In the genomic region with DNA sequence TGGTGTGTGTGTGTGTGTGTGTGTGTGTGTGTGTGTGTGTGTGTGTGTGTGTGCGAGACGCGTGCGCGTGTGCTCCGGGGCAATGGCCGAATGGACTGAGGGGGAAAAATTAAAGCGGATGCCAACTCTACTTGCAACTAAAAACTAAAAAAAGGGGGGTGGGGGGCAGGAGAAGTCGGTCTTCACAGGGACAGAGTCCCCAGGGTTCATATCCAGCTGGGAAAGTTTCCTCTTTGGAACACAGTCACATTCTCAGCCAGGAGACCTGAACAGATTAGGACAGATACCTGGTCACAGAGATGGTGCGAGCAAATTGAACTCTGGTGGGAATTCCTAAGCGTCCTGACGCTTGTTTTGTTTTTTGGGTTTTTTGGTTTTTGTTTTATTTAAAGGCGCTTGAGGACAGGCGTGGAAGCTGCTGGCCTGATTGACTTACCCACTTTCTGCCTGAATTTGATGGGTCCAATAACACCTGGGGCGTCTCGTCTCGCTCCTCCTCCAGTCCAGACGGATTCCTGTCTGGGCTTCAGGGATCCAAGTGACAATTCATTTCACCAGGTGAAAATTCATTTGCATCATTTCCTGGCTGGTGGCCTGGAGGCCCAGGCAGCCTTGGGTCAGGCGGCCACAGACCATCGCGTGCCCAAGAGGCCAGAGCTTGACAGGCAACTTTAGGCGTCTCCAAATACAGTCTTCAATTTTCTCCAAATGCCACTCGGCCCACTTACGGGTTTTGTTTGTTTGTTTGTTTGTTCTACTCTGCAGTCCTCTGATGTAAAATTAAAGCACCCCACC, we compare ENCODE assay signal across 8 mouse cellular contexts. TPM values are rescaled to one million over a fixed set of nuclear protein-coding genes. Genes with fewer than 3 reads are reported as not detected.
A peak's percentile ranks its signal among the peaks of the same experiment; 100 is the strongest.
DNase-seq lines count a peak whose midpoint lies in the region; ATAC-seq and TF ChIP-seq lines count a peak whose summit lies in the region.

No protein-coding gene starts in this region.

- no peaks in the 10 kb centered on the region for H3K36me3 ChIP-seq in lung, embryonic 14.5 days (ENCODE audit: insufficient read depth)
- no peaks in the 10 kb centered on the region for H3K36me3 ChIP-seq in forebrain, embryonic 15.5 days
- no peaks in the 10 kb centered on the region for H3K36me3 ChIP-seq in limb, embryonic 14.5 days (ENCODE audit: control insufficient read depth, insufficient read depth, low read length)
- no peaks in the 10 kb centered on the region for H3K36me3 ChIP-seq in stomach, embryonic 15.5 days

- peaks cover 43% of the 10 kb centered on the region for H3K27me3 ChIP-seq in lung, embryonic 14.5 days (ENCODE audit: insufficient read depth, low read length)
- H3K27me3 ChIP-seq in forebrain, embryonic 15.5 days, result peaks cover 22% of the 10 kb centered on the region
- peaks cover 50% of the 10 kb centered on the region for H3K27me3 ChIP-seq in limb, embryonic 14.5 days (ENCODE audit: control insufficient read depth, insufficient read depth, low read length)
- peaks cover 17% of the 10 kb centered on the region; the same call in 1 of the 2 replicates for H3K27me3 ChIP-seq in stomach, embryonic 15.5 days (replicated peaks)

- no peak for TF ChIP-seq CTCF in lung, embryonic 14.5 days (IDR thresholded peaks at IDR 0.05; ENCODE audit: low read depth)

- H3K9me3 ChIP-seq in lung, embryonic 14.5 days (ENCODE audit: low read depth, low read length), result no peaks in the 10 kb centered on the region
- H3K9me3 ChIP-seq in forebrain, embryonic 15.5 days, result no peaks in the 10 kb centered on the region
- no peaks in the 10 kb centered on the region for H3K9me3 ChIP-seq in limb, embryonic 14.5 days (ENCODE audit: control insufficient read depth, low read length)
- H3K9me3 ChIP-seq in stomach, embryonic 15.5 days, result no peaks in the 10 kb centered on the region

- no peak for TF ChIP-seq POLR2A in limb, embryonic 14.5 days (IDR thresholded peaks at IDR 0.05; ENCODE audit: borderline replicate concordance, extremely low read depth, insufficient read depth, insufficient read length)

- ATAC-seq in lung, embryonic 14.5 days (ENCODE audit: insufficient read depth), result 0 out of 2 replicates have a peak, but pooled peaks have one; percentile 5
- ATAC-seq in forebrain, embryonic 15.5 days (replicated peaks), result peak; percentile 6
- ATAC-seq in limb, embryonic 14.5 days (ENCODE audit: low FRiP score, low read depth), result no peak
- ATAC-seq in stomach, embryonic 15.5 days (ENCODE audit: insufficient read depth, low FRiP score, low read depth), result peak; percentile 5; the same call in 1 of the 2 replicates
- no peak for ATAC-seq in megakaryocyte progenitor cell, adult 5-6 weeks (replicated peaks; ENCODE audit: poor library complexity)

- H3K9ac ChIP-seq in lung, embryonic 14.5 days, result no peak overlapping the region
- no peak overlapping the region for H3K9ac ChIP-seq in forebrain, embryonic 15.5 days (replicated peaks)
- no peak overlapping the region for H3K9ac ChIP-seq in limb, embryonic 14.5 days (ENCODE audit: low read depth, low read length, severe bottlenecking)
- H3K9ac ChIP-seq in stomach, embryonic 15.5 days, result no peak overlapping the region

- H3K4me1 ChIP-seq in lung, embryonic 14.5 days (ENCODE audit: insufficient read depth), result peaks cover 9% of the 10 kb centered on the region; the same call in 1 of the 2 replicates
- H3K4me1 ChIP-seq in forebrain, embryonic 15.5 days, result peaks cover 26% of the 10 kb centered on the region
- peaks cover 10% of the 10 kb centered on the region; the same call in 1 of the 2 replicates for H3K4me1 ChIP-seq in limb, embryonic 14.5 days (ENCODE audit: control insufficient read depth, insufficient read depth, low read length)
- H3K4me1 ChIP-seq in stomach, embryonic 15.5 days, result peaks cover 18% of the 10 kb centered on the region

- 3% methylated on average over 24 of the region's 24 CpGs for WGBS in lung, embryonic 14.5 days
- 3% methylated on average over 22 of the region's 24 CpGs for WGBS in forebrain, embryonic 15.5 days
- WGBS in limb, embryonic 14.5 days, result 3% methylated on average over 17 of the region's 24 CpGs
- 5% methylated on average over 24 of the region's 24 CpGs for WGBS in stomach, embryonic 15.5 days

- peak overlapping the region; percentile 54 for H3K4me3 ChIP-seq in lung, embryonic 14.5 days (ENCODE audit: low read depth, low read length)
- H3K4me3 ChIP-seq in forebrain, embryonic 15.5 days, result peak overlapping the region; percentile 65
- H3K4me3 ChIP-seq in limb, embryonic 14.5 days (replicated peaks; ENCODE audit: low read length), result peak overlapping the region; percentile 57
- H3K4me3 ChIP-seq in stomach, embryonic 15.5 days (replicated peaks), result peak overlapping the region; percentile 57

- DNase-seq in lung, embryonic 14.5 days, result no peak
- no peak for DNase-seq in lung, adult 18-20 months
- DNase-seq in limb, embryonic 14.5 days (ENCODE audit: low spot score), result no peak
- no peak for DNase-seq in layer of hippocampus, postnatal 10 days (ENCODE audit: low spot score in 2 of 2)
- DNase-seq in urinary bladder, postnatal 4 days (ENCODE audit: low spot score in 2 of 2), result no peak

- no peak overlapping the region for H3K27ac ChIP-seq in lung, embryonic 14.5 days (ENCODE audit: low read depth)
- H3K27ac ChIP-seq in forebrain, embryonic 15.5 days (replicated peaks), result no peak overlapping the region
- H3K27ac ChIP-seq in limb, embryonic 14.5 days (replicated peaks; ENCODE audit: low read depth, low read length), result no peak overlapping the region
- 0 out of 2 replicates have a peak overlapping the region, but pooled peaks have one; percentile 4 for H3K27ac ChIP-seq in stomach, embryonic 15.5 days

- H3K4me2 ChIP-seq in lung, embryonic 14.5 days, result peak overlapping the region; percentile 98
- H3K4me2 ChIP-seq in forebrain, embryonic 15.5 days (replicated peaks), result peak overlapping the region; percentile 100
- H3K4me2 ChIP-seq in limb, embryonic 14.5 days (replicated peaks; ENCODE audit: low read depth, low read length, severe bottlenecking), result peak overlapping the region; percentile 98
- peak overlapping the region; percentile 96 for H3K4me2 ChIP-seq in stomach, embryonic 15.5 days

RNA-seq across cellular contexts. Expression of gene Stc2, which starts 0.8 kb away (rescaled TPM):
- 1.5 and 1.7 TPM in 2 replicates for polyA plus RNA-seq in lung, embryonic 14.5 days (2014; fragmentation: Nextera tagmentation; extraction: Ambion mirVana)
- 1.3 TPM in 2 replicates for polyA plus RNA-seq in forebrain, embryonic 15.5 days (2015; fragmentation: Nextera tagmentation; extraction: Ambion mirVana)
- 4.1 and 4.6 TPM in 2 replicates for polyA plus RNA-seq in limb, embryonic 14.5 days (2012; rRNA removed)
- polyA plus RNA-seq in limb, embryonic 14.5 days (2014; fragmentation: Nextera tagmentation; extraction: Ambion mirVana), result 1.7 and 1.8 TPM in 2 replicates
- 6.2 and 7.9 TPM in 2 replicates for polyA plus RNA-seq in stomach, embryonic 15.5 days (2015; fragmentation: Nextera tagmentation; extraction: Ambion mirVana)
- total RNA-seq in layer of hippocampus, postnatal 10 days (2021), result 1 to 10 TPM; 4.4 to 4.8 TPM
- 0.17 and 0.22 TPM in 2 replicates for total RNA-seq in megakaryocyte progenitor cell, adult 5-6 weeks (2015)
- 0.37 and 1.3 TPM in 2 replicates for total RNA-seq in megakaryocyte progenitor cell, adult 5-6 weeks (2017)

Comparison
In these comparisons a context has a peak if more than half of its experiments do, and no peak if none do; other contexts are left out.
1. ATAC-seq: peak in lung, embryonic 14.5 days (single experiment), forebrain, embryonic 15.5 days (single experiment) and stomach, embryonic 15.5 days (single experiment); none in limb, embryonic 14.5 days (single experiment) and megakaryocyte progenitor cell, adult 5-6 weeks (single experiment).
2. Peak in every context shown above with its lines, with median percentiles within 50 percentile points of each other: H3K4me2 ChIP-seq and H3K4me3 ChIP-seq.